Mouse (Mus musculus) ES-Bruce4 (cell line): ENCODE results near the gene Ang.

ENCODE experiments used
- CTCF ChIP-seq: IDR thresholded peaks from one replicate; pipeline ENCODE4 v1.8.1; 2011; ENCODE audit warnings: low read depth, low read length
- EP300 ChIP-seq: IDR thresholded peaks from 2 replicates; pipeline ENCODE4 v1.6.1; 2011; ENCODE audit warnings: low read depth, low read length; ENCODE audit not compliant: insufficient read depth
- POLR2A ChIP-seq: IDR thresholded peaks from one replicate; pipeline ENCODE4 v1.8.1; 2011; ENCODE audit warnings: low read length; ENCODE audit not compliant: insufficient read depth

DNA sequence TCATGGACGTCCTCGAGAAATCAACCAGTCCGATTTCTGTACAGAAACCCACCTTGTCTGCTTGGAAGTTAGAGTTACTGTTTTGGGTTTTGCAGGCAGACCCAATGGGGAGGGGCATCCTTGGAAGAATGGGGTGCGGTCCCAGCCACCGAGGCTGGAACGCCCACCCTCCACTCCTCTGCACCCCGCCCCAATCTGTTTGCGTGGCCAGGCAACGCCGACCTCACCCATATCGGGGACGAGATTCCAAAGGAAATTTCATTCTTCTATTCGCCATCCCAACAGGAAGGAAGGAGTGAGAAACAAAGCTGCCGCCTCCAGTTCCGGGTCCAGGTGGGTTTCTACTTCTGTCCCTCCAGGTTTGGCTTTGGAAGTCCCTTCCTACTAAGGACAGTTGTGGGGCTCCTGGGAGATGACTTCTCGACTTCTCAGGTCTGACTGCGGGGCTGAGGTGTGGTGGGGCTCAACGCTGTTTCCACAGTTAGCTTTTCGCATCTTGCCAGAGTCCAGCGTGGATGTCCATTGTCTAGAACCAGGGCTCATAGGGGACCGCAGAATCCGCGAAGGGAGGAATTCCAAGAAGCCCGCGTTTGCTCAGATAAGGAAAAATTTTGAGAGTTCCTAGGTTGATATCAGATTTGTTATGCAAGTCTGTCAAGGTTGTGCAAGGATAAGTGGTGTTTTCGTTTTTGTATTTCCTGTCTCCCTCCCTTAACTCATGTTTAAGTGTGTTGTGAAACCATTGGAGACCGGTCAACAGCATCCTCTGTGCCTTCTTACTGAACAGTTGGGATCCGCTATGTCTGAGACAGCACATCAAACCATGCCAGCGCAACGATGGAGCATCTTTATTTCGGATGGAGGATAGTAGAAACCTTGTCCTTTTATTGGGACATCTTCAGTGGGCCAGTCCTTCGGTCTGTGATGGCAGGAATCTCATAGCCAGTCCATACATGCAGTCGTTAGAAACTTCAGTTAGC, at the start of gene Ang, which contains the start of gene Rnase4:
- TF ChIP-seq CTCF (no peak), POLR2A (no peak), EP300 (no peak)
